Mouse (Mus musculus): ENCODE measurements around the gene Olfr514. TPM values are rescaled to one million over a fixed set of nuclear protein-coding genes. Genes with fewer than 3 reads are reported as not detected.
"Not testable (repeated sequence)": the region's sequence is repeated elsewhere in the genome, so short reads cannot be mapped to it uniquely, and the experiment has no call there.

The Olfr514 gene
- not detected in 2 replicates for polyA plus RNA-seq (2015; fragmentation: Nextera tagmentation; extraction: Ambion mirVana)

GRCm38 (mm10) chr7:108825897-108826296, at the start of gene Olfr514:
Gene Olfr514 (minus strand): TSS chr7:108825997.
- H3K36me3 ChIP-seq = no peaks in the 10 kb centered on the region
- H3K27ac ChIP-seq = no peak within 1 kb of the TSS
- no peak within 1 kb of the TSS for H3K4me2 ChIP-seq
- no peak within 1 kb of the TSS for H3K4me3 ChIP-seq (replicated peaks)
- H3K9me3 ChIP-seq = no peaks in the 10 kb centered on the region
- H3K4me1 ChIP-seq = no peaks in the 10 kb centered on the region
- no peak within 1 kb of the TSS for H3K9ac ChIP-seq
- no peak for ATAC-seq (ENCODE audit: insufficient read depth, low FRiP score, low read depth)
- H3K27me3 ChIP-seq (replicated peaks) = no peaks in the 10 kb centered on the region

GRCm38 (mm10) chr7:108872279-108872678, 46.5 kb upstream of the Olfr514 start, which contains the start of gene Olfr517:
Gene Olfr517 (minus strand): TSS chr7:108872379.
- H3K9me3 ChIP-seq = no peaks in the 10 kb centered on the region
- H3K27ac ChIP-seq = no peak within 1 kb of the TSS
- WGBS = 64% methylated on average over 2 of the region's 2 CpGs
- H3K4me3 ChIP-seq (replicated peaks) = no peak within 1 kb of the TSS
- no peak within 1 kb of the TSS for H3K9ac ChIP-seq
- H3K27me3 ChIP-seq (replicated peaks) = no peaks in the 10 kb centered on the region
- H3K36me3 ChIP-seq = no peaks in the 10 kb centered on the region
- no peaks in the 10 kb centered on the region for H3K4me1 ChIP-seq
- no peak for ATAC-seq (ENCODE audit: insufficient read depth, low FRiP score, low read depth)
- no peak within 1 kb of the TSS for H3K4me2 ChIP-seq

- Histone ChIP-seq H3K9me3 (no peaks in the 10 kb centered on the region), H3K27me3 (replicated peaks) (no peaks in the 10 kb centered on the region), H3K4me3 (replicated peaks) (no peak within 1 kb of the TSS), H3K9ac (no peak within 1 kb of the TSS), H3K36me3 (no peaks in the 10 kb centered on the region), H3K4me1 (no peaks in the 10 kb centered on the region), H3K4me2 (no peak within 1 kb of the TSS), H3K27ac (no peak within 1 kb of the TSS)
- ATAC-seq (ENCODE audit: insufficient read depth, low FRiP score, low read depth) = no peak
- WGBS = 77% methylated on average over 2 of the region's 2 CpGs
Observed at GRCm38 (mm10) chr7:108850429-108850828, 24.6 kb upstream of the Olfr514 start, which contains the start of gene Olfr516. Gene Olfr516 (minus strand): TSS chr7:108850529.

GRCm38 (mm10) chr7:108814593-108815215, 11.1 kb downstream of the Olfr514 start:
- H3K4me3 ChIP-seq (replicated peaks); H3K36me3 ChIP-seq; H3K9ac ChIP-seq; H3K27ac ChIP-seq; H3K27me3 ChIP-seq (replicated peaks); ATAC-seq (ENCODE audit: insufficient read depth, low FRiP score, low read depth); H3K4me2 ChIP-seq; H3K9me3 ChIP-seq; H3K4me1 ChIP-seq: not testable (repeated sequence)
- 50% methylated on average over 5 of the region's 5 CpGs for WGBS

GRCm38 (mm10) chr7:108797205-108797933, 28.4 kb downstream of the Olfr514 start:
- H3K9ac ChIP-seq = no peak overlapping the region
- H3K27ac ChIP-seq = no peak overlapping the region
- no peaks in the 10 kb centered on the region for H3K9me3 ChIP-seq
- no peak overlapping the region for H3K4me3 ChIP-seq (replicated peaks)
- no peak for ATAC-seq (ENCODE audit: insufficient read depth, low FRiP score, low read depth)
- no peak overlapping the region for H3K4me2 ChIP-seq
- no peaks in the 10 kb centered on the region for H3K4me1 ChIP-seq
- 57% methylated on average over 1 of the region's 1 CpGs for WGBS
- H3K36me3 ChIP-seq = no peaks in the 10 kb centered on the region
- H3K27me3 ChIP-seq (replicated peaks) = no peaks in the 10 kb centered on the region

Other genes starting within 250 kb of the Olfr514 start
- gene Olfr506, start 215.2 kb downstream of the Olfr514 start, polyA plus RNA-seq (2015; fragmentation: Nextera tagmentation; extraction: Ambion mirVana) = not detected in 2 replicates
- gene Olfr507, start 204.2 kb downstream of the Olfr514 start, polyA plus RNA-seq (2015; fragmentation: Nextera tagmentation; extraction: Ambion mirVana) = not detected in 2 replicates
- gene Olfr508, start 196.0 kb downstream of the Olfr514 start, polyA plus RNA-seq (2015; fragmentation: Nextera tagmentation; extraction: Ambion mirVana) = not detected in 2 replicates
- gene Olfr509, start 174.1 kb downstream of the Olfr514 start, polyA plus RNA-seq (2015; fragmentation: Nextera tagmentation; extraction: Ambion mirVana) = not detected in 2 replicates
- gene Olfr510, start 159.6 kb downstream of the Olfr514 start, polyA plus RNA-seq (2015; fragmentation: Nextera tagmentation; extraction: Ambion mirVana) = not detected in 2 replicates
- gene Olfr512, start 112.7 kb downstream of the Olfr514 start, polyA plus RNA-seq (2015; fragmentation: Nextera tagmentation; extraction: Ambion mirVana) = not detected in 2 replicates
- not detected in 2 replicates for gene Olfr513, start 75.0 kb downstream of the Olfr514 start, polyA plus RNA-seq (2015; fragmentation: Nextera tagmentation; extraction: Ambion mirVana)
- not detected in 2 replicates for gene Olfr516, start 24.5 kb upstream of the Olfr514 start, polyA plus RNA-seq (2015; fragmentation: Nextera tagmentation; extraction: Ambion mirVana)
- gene Olfr517, start 46.4 kb upstream of the Olfr514 start, polyA plus RNA-seq (2015; fragmentation: Nextera tagmentation; extraction: Ambion mirVana) = not detected in 2 replicates
- gene Olfr518, start 59.0 kb upstream of the Olfr514 start, polyA plus RNA-seq (2015; fragmentation: Nextera tagmentation; extraction: Ambion mirVana) = not detected in 2 replicates
- gene Olfr519, start 68.4 kb upstream of the Olfr514 start, polyA plus RNA-seq (2015; fragmentation: Nextera tagmentation; extraction: Ambion mirVana) = not detected in 2 replicates
- gene Nlrp10, start 104.2 kb upstream of the Olfr514 start, polyA plus RNA-seq (2015; fragmentation: Nextera tagmentation; extraction: Ambion mirVana) = 0.12 and 0.23 TPM in 2 replicates
- 78.4 and 83.4 TPM in 2 replicates for gene Eif3f, start 108.4 kb upstream of the Olfr514 start, polyA plus RNA-seq (2015; fragmentation: Nextera tagmentation; extraction: Ambion mirVana)
- gene Tub, start 124.3 kb upstream of the Olfr514 start, polyA plus RNA-seq (2015; fragmentation: Nextera tagmentation; extraction: Ambion mirVana) = 2.5 TPM in 2 replicates

All from stomach, embryonic 15.5 days (tissue).